Mouse (Mus musculus) erythroblast, embryonic 14.5 days (primary cell): ENCODE data around the gene Akirin1.

ENCODE experiments used
- GATA1 ChIP-seq: IDR thresholded peaks from 2 replicates; pipeline ENCODE4 v1.6.1; 2012; ENCODE audit warnings: low read length, inconsistent platforms, mixed read lengths
- TAL1 ChIP-seq: IDR thresholded peaks from 3 replicates; pipeline ENCODE4 v1.6.1; 2012; ENCODE audit warnings: low read length, inconsistent platforms, mixed read lengths

- TF ChIP-seq GATA1 (no peak), TAL1 (no peak)
These were observed 17.7 kb upstream of the Akirin1 start for GRCm38 (mm10) chr4:123767807-123768206.
